Mouse (Mus musculus): ENCODE measurements around the gene Gm3336. TPM values are rescaled to one million over a fixed set of nuclear protein-coding genes. Genes with fewer than 3 reads are reported as not detected.

Gm3336 gene
- polyA plus RNA-seq, 1 experiment from 2014 or later: not detected

GRCm38 (mm10) chr8:70742981-70743655 lies 24.8 kb downstream of the Gm3336 start:
- Histone ChIP-seq H3K27ac (replicated peaks) (no peak overlapping the region), H3K36me3 (no peaks in the 10 kb centered on the region), H3K4me3 (peak overlapping the region; percentile 27), H3K9me3 (no peaks in the 10 kb centered on the region), H3K27me3 (peaks cover 80% of the 10 kb centered on the region), H3K4me1 (peaks cover 21% of the 10 kb centered on the region), H3K9ac (replicated peaks) (peak overlapping the region; percentile 41; the same call in 1 of the 2 replicates), H3K4me2 (replicated peaks) (peak overlapping the region; percentile 51)
- 2% methylated on average over 38 of the region's 38 CpGs for WGBS
- peak; percentile 25; the same call in 1 of the 2 replicates for ATAC-seq (ENCODE audit: low FRiP score, low read depth)

DNA sequence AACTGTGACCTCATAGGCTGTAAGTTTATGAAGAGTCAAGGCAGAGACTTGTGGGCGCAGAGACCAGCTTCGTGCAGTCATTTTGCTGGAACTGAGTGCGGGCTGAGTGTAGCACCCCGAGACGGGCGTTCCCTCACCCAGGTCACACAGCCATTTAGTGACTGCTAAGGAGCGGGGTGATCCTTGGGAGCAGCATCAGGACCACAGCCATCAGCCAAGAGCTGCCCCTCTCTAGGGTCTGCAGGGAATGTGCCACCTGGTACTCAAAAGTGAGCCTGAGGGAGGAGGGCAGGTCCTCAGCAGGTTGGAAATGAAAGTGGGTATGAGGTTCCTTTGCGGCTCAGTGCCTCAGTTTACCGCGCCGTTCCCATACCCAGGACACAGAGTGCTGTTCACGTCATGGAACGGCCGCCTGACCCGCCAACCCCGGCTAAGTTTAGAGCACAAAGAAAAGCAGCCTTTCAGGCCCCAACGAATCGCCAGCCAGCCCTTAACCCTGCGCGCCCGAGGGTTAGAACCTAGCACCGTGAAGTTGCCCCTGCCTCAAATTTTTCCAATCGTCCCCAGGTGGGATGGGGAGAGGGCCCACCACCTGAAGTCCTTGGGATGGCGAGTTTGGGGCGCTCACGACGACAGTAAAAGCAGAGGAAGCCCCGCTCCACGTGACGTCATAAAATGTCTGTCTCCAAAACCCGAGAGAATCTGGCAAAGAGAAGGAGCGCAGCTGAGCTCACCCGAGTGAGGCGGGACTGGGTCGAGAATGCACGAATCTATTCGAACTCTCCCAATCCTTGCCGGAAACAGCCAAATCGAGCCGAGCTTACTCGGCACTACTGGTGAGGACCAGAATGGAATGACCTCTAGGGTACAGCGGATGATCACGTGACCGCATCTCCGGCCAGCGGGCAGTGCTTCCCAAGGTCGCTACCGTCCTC lies 25.6 kb downstream of the Gm3336 start:
- peak overlapping the region; percentile 27 for H3K4me3 ChIP-seq
- H3K27ac ChIP-seq (replicated peaks): no peak overlapping the region
- H3K4me2 ChIP-seq (replicated peaks): peak overlapping the region; percentile 51
- H3K4me1 ChIP-seq: peaks cover 21% of the 10 kb centered on the region
- 3% methylated on average over 48 of the region's 48 CpGs for WGBS
- H3K36me3 ChIP-seq: no peaks in the 10 kb centered on the region
- H3K27me3 ChIP-seq: peaks cover 84% of the 10 kb centered on the region
- peak overlapping the region; percentile 41; the same call in 1 of the 2 replicates for H3K9ac ChIP-seq (replicated peaks)
- peak; percentile 27; the same call in 1 of the 2 replicates for ATAC-seq (ENCODE audit: low FRiP score, low read depth)
- no peaks in the 10 kb centered on the region for H3K9me3 ChIP-seq

- no peak overlapping the region for H3K4me2 ChIP-seq (replicated peaks)
- no peaks in the 10 kb centered on the region for H3K36me3 ChIP-seq
- H3K27ac ChIP-seq (replicated peaks): no peak overlapping the region
- H3K27me3 ChIP-seq: peaks cover 92% of the 10 kb centered on the region
- H3K9ac ChIP-seq (replicated peaks): no peak overlapping the region
- H3K9me3 ChIP-seq: no peaks in the 10 kb centered on the region
- H3K4me1 ChIP-seq: peaks cover 21% of the 10 kb centered on the region
- WGBS: 59% methylated on average over 11 of the region's 11 CpGs
- no peak overlapping the region for H3K4me3 ChIP-seq
- no peak for ATAC-seq (ENCODE audit: low FRiP score, low read depth)
These were observed 26.5 kb downstream of the Gm3336 start for GRCm38 (mm10) chr8:70744806-70745205.

GRCm38 (mm10) chr8:70745691-70746220 lies 27.4 kb downstream of the Gm3336 start:
- WGBS: 57% methylated on average over 19 of the region's 19 CpGs
- Histone ChIP-seq H3K4me2 (replicated peaks) (no peak overlapping the region), H3K36me3 (no peaks in the 10 kb centered on the region), H3K27me3 (peaks cover 96% of the 10 kb centered on the region), H3K9me3 (no peaks in the 10 kb centered on the region), H3K4me3 (no peak overlapping the region), H3K27ac (replicated peaks) (no peak overlapping the region), H3K9ac (replicated peaks) (no peak overlapping the region), H3K4me1 (peaks cover 21% of the 10 kb centered on the region)
- ATAC-seq (ENCODE audit: low FRiP score, low read depth): no peak

DNA sequence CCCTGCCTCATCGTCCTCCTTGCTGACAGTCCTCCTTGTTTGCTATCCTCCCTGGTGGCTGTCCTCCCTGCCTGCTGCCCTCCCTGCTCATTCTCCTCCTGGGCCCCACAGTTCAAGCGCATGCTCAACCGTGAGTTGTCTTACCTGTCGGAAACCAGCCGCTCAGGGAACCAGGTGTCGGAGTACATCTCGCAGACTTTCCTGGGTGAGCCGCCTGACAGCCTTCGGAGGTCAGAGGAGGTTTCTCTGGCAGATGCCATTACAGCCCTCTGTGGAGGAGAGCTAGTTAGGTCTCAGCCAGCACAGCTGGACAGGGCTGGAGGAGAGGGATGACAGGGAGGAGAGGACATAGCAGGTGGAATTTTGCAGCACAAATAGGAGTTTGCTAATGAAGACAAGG lies 28.3 kb downstream of the Gm3336 start:
- no peak for ATAC-seq (ENCODE audit: low FRiP score, low read depth)
- no peaks in the 10 kb centered on the region for H3K9me3 ChIP-seq
- no peak overlapping the region for H3K9ac ChIP-seq (replicated peaks)
- peaks cover 87% of the 10 kb centered on the region for H3K27me3 ChIP-seq
- no peak overlapping the region for H3K27ac ChIP-seq (replicated peaks)
- H3K4me1 ChIP-seq: peaks cover 21% of the 10 kb centered on the region
- no peaks in the 10 kb centered on the region for H3K36me3 ChIP-seq
- H3K4me2 ChIP-seq (replicated peaks): no peak overlapping the region
- H3K4me3 ChIP-seq: no peak overlapping the region
- 77% methylated on average over 9 of the region's 9 CpGs for whole genome bisulfite sequencing

GRCm38 (mm10) chr8:70747211-70747890 lies 29.0 kb downstream of the Gm3336 start:
- H3K4me2 ChIP-seq (replicated peaks): no peak overlapping the region

DNA sequence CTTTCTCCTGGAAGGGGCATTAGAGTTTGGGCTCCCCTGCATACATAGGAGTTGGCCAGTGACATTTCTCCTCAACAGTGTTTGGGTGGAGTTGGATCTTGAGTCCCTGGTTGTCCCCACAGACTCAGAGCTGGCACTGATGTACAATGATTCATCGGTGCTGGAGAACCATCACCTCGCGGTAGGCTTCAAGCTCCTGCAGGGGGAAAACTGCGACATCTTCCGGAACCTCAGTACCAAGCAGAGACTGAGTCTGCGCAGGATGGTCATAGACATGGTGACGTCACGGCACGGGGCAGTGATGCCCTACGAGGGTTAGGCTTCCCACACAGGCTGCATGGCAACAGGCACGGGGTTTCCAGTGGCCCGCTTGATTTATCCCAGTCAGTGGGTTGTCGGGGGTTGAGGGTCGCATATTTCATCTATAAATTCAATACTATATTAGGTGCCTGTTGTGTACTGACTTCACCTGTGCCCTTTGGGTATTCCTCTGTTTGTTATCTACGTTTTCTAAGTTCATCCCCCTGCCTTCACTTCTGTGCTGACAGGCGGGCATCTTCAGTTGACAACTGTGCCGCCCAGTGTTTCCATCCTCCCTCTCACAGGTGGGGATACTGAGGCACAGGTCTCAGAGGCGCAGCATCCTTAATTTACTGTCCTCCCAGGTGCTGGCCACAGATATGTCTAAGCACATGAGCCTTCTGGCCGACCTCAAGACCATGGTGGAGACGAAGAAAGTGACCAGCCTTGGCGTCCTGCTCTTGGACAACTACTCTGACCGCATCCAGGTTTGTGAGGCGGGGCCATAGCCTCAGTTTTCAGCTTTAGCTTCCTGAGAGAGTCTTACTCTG lies 30.1 kb downstream of the Gm3336 start:
- Histone ChIP-seq H3K4me2 (replicated peaks) (no peak overlapping the region), H3K27me3 (peaks cover 70% of the 10 kb centered on the region), H3K9me3 (no peaks in the 10 kb centered on the region), H3K36me3 (no peaks in the 10 kb centered on the region), H3K27ac (replicated peaks) (no peak overlapping the region), H3K9ac (replicated peaks) (no peak overlapping the region), H3K4me1 (peaks cover 9% of the 10 kb centered on the region), H3K4me3 (no peak overlapping the region)
- ATAC-seq (ENCODE audit: low FRiP score, low read depth): no peak
- WGBS: 90% methylated on average over 23 of the region's 23 CpGs

More at GRCm38 (mm10) chr8:70747211-70747890, 29.0 kb downstream of the Gm3336 start:
- no peak overlapping the region for H3K9ac ChIP-seq (replicated peaks)
- no peak overlapping the region for H3K4me3 ChIP-seq
- no peak for ATAC-seq (ENCODE audit: low FRiP score, low read depth)
- 85% methylated on average over 18 of the region's 18 CpGs for WGBS
- no peak overlapping the region for H3K27ac ChIP-seq (replicated peaks)
- H3K9me3 ChIP-seq: no peaks in the 10 kb centered on the region
- H3K36me3 ChIP-seq: no peaks in the 10 kb centered on the region
- H3K4me1 ChIP-seq: peaks cover 16% of the 10 kb centered on the region
- peaks cover 81% of the 10 kb centered on the region for H3K27me3 ChIP-seq

DNA sequence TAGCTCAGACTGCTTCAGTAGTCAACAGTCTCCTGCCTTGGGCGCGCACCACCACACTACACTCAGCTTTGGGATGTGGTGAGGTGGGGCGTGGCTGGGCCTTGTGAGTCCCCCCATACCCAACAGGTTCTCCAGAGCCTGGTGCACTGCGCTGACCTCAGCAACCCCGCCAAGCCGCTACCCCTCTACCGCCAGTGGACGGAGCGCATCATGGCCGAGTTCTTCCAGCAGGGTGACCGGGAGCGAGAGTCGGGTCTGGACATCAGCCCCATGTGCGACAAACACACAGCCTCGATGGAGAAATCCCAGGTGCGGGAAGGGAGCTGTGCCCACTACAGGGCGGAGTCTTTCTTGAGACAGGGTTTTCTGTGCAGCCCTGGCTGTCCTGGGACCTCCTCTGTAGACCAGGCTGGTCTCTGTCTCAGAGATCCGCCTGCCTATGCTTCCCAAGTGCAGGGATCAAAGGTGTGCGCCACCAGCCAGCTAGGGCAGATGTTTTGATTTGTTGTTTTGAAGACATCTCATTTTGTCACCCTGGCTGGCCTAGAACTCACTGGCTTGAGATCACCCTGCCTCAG lies 30.8 kb downstream of the Gm3336 start:
- no peaks in the 10 kb centered on the region for H3K9me3 ChIP-seq
- H3K27me3 ChIP-seq: peaks cover 62% of the 10 kb centered on the region
- ATAC-seq (ENCODE audit: low FRiP score, low read depth): no peak
- H3K4me3 ChIP-seq: no peak overlapping the region
- H3K36me3 ChIP-seq: no peaks in the 10 kb centered on the region
- H3K4me1 ChIP-seq: peaks cover 2% of the 10 kb centered on the region
- H3K27ac ChIP-seq (replicated peaks): no peak overlapping the region
- no peak overlapping the region for H3K4me2 ChIP-seq (replicated peaks)
- H3K9ac ChIP-seq (replicated peaks): no peak overlapping the region
- 82% methylated on average over 19 of the region's 19 CpGs for WGBS

- H3K4me1 ChIP-seq: peaks cover 4% of the 10 kb centered on the region
- no peak for ATAC-seq (ENCODE audit: low FRiP score, low read depth)
- H3K27ac ChIP-seq (replicated peaks): no peak overlapping the region
- H3K4me3 ChIP-seq: no peak overlapping the region
- no peak overlapping the region for H3K4me2 ChIP-seq (replicated peaks)
- peaks cover 54% of the 10 kb centered on the region for H3K27me3 ChIP-seq
- WGBS: 84% methylated on average over 13 of the region's 13 CpGs
- no peak overlapping the region for H3K9ac ChIP-seq (replicated peaks)
- no peaks in the 10 kb centered on the region for H3K9me3 ChIP-seq
- H3K36me3 ChIP-seq: no peaks in the 10 kb centered on the region
These were observed 31.9 kb downstream of the Gm3336 start for GRCm38 (mm10) chr8:70750128-70750680.

DNA sequence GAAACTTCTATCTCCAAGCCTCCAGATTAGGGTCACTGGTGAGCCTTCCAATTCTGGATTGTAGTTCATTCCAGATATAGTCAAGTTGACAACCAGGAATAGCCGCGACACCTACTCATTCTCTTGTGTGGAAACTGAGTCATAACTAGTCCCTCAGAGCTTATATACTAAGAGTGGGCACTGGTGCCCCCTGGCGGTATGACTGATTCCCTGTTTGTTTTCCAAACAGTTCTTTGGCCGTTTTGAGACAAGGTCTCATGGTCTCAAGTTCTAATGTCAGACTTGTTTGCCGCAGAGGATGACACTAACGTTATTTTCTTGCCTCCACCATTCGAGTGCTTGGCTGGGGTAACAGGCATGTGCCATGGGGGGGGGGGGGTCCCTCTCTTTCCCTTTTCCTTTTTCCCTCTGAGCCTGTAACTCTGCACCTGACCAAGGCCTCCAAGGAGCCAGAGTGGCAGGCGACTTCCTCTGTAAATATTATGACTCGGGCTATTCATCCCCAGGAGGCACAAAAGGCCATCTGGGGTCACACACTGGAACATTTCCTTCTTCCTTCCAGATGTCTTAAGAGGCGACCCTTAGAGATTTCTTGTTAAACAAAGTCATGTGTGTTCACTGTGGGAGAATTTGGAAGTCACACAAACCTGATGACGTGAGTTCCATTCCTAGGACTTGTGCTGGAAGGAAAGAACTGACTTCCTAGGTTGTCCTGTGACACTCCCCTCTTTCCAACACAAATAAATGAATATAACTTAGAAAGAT lies 33.8 kb downstream of the Gm3336 start:
- Histone ChIP-seq H3K9ac (replicated peaks) (no peak overlapping the region), H3K4me1 (peaks cover 12% of the 10 kb centered on the region), H3K4me3 (no peak overlapping the region), H3K9me3 (no peaks in the 10 kb centered on the region), H3K27me3 (peaks cover 39% of the 10 kb centered on the region), H3K4me2 (replicated peaks) (no peak overlapping the region), H3K36me3 (peaks cover 11% of the 10 kb centered on the region), H3K27ac (replicated peaks) (no peak overlapping the region)
- no peak for ATAC-seq (ENCODE audit: low FRiP score, low read depth)
- WGBS: 44% methylated on average over 11 of the region's 11 CpGs
